Mouse (Mus musculus): ENCODE results near the gene Ankrd33. TPM values are rescaled to one million over a fixed set of nuclear protein-coding genes. Genes with fewer than 3 reads are reported as not detected.

Ankrd33 gene
- polyA plus RNA-seq, 1 experiment from 2014 or later = not detected

DNA sequence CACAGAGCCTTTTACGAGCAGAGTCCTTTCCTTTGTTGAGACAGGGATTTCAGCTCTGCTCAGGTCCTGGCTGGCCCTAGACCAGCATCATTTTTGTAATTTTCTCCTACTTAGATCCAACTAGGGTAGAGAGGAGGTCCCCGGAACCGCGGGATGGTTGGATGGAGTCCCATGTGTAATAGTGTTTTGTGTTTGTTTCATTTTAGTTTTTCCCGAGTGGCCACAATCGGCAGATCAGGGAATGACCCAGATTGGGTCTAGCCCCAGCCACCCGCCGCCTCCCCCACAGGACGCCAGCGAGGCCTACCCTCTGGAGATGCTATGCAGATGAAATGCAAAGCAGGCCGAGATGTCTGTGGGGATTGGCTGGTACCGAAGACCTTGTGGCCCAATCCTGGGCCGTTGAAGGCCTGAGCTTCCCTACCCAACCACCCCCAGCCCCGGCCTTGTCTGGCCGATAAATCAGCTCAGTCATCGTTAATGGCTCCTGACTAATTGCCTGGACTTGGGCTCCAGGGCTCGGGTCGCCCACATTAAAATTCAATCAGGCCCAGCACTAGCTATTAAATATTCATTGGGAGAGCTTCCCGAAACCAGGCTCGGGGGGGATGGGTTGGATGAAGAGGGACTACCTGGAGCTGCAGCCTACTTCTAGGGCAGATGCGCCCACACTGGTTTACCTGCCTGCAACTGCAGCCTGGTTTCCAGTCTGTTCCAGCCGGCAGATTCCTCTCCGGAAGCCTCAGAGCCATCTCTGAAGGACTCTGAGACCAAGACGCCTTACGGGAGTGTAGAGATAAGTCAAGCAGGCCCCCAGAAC lies 22.5 kb upstream of the Ankrd33 start:
- ATAC-seq (ENCODE audit: low read depth) = peak; percentile 92
- Histone ChIP-seq H3K36me3 (ENCODE audit: control insufficient read depth, insufficient read depth, low read length) (no peaks in the 10 kb centered on the region), H3K4me1 (ENCODE audit: control insufficient read depth, insufficient read depth, low read length) (peaks cover 17% of the 10 kb centered on the region), H3K9me3 (ENCODE audit: control insufficient read depth, low read length) (no peaks in the 10 kb centered on the region), H3K4me3 (ENCODE audit: low read depth, low read length) (no peak overlapping the region), H3K27ac (ENCODE audit: low read depth, low read length) (peak overlapping the region; percentile 76), H3K9ac (replicated peaks; ENCODE audit: low read depth, low read length) (no peak overlapping the region), H3K27me3 (ENCODE audit: control insufficient read depth, insufficient read depth, low read length) (no peaks in the 10 kb centered on the region), H3K4me2 (ENCODE audit: low read depth, low read length) (peak overlapping the region; percentile 28; the same call in 1 of the 2 replicates)
- WGBS = 6% methylated on average over 25 of the region's 25 CpGs

DNA sequence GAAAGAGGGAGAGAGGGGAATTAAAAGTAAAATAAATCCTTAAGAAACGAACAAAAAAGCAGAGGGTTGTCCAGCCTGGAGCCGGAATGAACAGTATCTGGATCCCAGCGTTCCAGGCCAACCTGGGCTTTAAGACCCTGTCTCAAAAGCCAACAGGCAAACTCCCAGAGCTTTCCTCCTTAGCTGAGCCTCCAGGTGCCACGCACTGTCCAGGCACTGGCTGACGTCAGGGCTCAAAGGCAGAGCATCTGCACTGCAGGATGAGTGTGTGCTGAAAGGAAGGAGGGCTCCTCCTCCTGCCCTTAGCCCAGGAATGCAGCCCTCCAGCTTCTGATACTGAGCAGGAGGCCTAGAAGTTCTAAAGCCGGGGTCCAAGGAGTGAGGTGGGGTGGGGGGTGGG lies 21.6 kb upstream of the Ankrd33 start:
- Histone ChIP-seq H3K4me1 (ENCODE audit: control insufficient read depth, insufficient read depth, low read length) (peaks cover 20% of the 10 kb centered on the region), H3K4me3 (ENCODE audit: low read depth, low read length) (no peak overlapping the region), H3K9me3 (ENCODE audit: control insufficient read depth, low read length) (no peaks in the 10 kb centered on the region), H3K9ac (replicated peaks; ENCODE audit: low read depth, low read length) (no peak overlapping the region), H3K36me3 (ENCODE audit: control insufficient read depth, insufficient read depth, low read length) (no peaks in the 10 kb centered on the region), H3K4me2 (ENCODE audit: low read depth, low read length) (no peak overlapping the region), H3K27me3 (ENCODE audit: control insufficient read depth, insufficient read depth, low read length) (no peaks in the 10 kb centered on the region), H3K27ac (ENCODE audit: low read depth, low read length) (0 out of 2 replicates have a peak overlapping the region, but pooled peaks have one; percentile 16)
- no peak for ATAC-seq (ENCODE audit: low read depth)
- WGBS = 39% methylated on average over 6 of the region's 6 CpGs

DNA sequence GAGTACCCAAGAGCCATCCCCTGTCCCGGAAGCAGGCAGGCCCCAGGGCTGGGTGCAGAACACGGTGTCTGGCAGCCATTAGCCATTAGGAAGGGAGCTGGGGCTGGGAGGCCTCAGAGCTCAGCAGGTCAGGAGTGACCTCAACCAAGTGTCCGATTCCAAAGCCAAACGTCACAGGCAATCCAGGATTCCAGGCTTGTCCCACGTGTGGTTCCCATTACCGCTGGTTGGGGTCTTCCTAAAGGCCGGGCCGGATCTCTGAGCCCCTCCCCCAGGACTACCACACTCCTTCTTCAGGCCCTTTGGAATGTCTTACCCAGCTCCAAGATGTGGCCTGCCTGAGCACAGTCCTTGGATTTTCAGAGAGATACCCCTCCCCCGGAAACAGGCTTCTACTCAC lies 20.6 kb upstream of the Ankrd33 start:
- WGBS = 58% methylated on average over 9 of the region's 9 CpGs
- Histone ChIP-seq H3K9me3 (ENCODE audit: control insufficient read depth, low read length) (no peaks in the 10 kb centered on the region), H3K4me2 (ENCODE audit: low read depth, low read length) (no peak overlapping the region), H3K27ac (ENCODE audit: low read depth, low read length) (no peak overlapping the region), H3K27me3 (ENCODE audit: control insufficient read depth, insufficient read depth, low read length) (no peaks in the 10 kb centered on the region), H3K36me3 (ENCODE audit: control insufficient read depth, insufficient read depth, low read length) (no peaks in the 10 kb centered on the region), H3K4me1 (ENCODE audit: control insufficient read depth, insufficient read depth, low read length) (peaks cover 20% of the 10 kb centered on the region), H3K4me3 (ENCODE audit: low read depth, low read length) (no peak overlapping the region), H3K9ac (replicated peaks; ENCODE audit: low read depth, low read length) (no peak overlapping the region)
- ATAC-seq (ENCODE audit: low read depth) = no peak

DNA sequence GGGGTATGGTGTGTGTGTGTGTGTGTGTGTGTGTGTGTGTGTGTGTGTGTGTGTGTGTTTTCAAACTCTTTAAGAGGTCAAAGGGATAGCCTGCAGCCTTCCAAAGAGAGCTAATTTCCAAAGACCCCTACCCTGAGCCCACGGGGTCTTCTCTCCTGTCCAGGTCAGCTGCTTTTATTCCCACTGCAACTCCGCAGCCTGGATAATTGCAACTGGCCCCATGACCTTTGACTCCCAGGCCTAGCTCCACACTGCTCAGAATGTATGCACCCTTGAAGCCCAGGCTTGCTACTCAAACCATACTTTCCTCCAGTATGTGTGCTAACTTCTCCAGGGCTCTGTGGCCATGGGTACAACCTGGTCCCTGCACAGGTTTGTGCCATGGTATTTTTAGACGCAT lies 20.2 kb upstream of the Ankrd33 start:
- H3K4me1 ChIP-seq (ENCODE audit: control insufficient read depth, insufficient read depth, low read length) = peaks cover 20% of the 10 kb centered on the region
- H3K4me2 ChIP-seq (ENCODE audit: low read depth, low read length) = no peak overlapping the region
- no peaks in the 10 kb centered on the region for H3K9me3 ChIP-seq (ENCODE audit: control insufficient read depth, low read length)
- no peak overlapping the region for H3K27ac ChIP-seq (ENCODE audit: low read depth, low read length)
- no peak overlapping the region for H3K4me3 ChIP-seq (ENCODE audit: low read depth, low read length)
- H3K36me3 ChIP-seq (ENCODE audit: control insufficient read depth, insufficient read depth, low read length) = no peaks in the 10 kb centered on the region
- no peak for ATAC-seq (ENCODE audit: low read depth)
- WGBS = 53% methylated on average over 3 of the region's 3 CpGs
- no peaks in the 10 kb centered on the region for H3K27me3 ChIP-seq (ENCODE audit: control insufficient read depth, insufficient read depth, low read length)
- H3K9ac ChIP-seq (replicated peaks; ENCODE audit: low read depth, low read length) = no peak overlapping the region

DNA sequence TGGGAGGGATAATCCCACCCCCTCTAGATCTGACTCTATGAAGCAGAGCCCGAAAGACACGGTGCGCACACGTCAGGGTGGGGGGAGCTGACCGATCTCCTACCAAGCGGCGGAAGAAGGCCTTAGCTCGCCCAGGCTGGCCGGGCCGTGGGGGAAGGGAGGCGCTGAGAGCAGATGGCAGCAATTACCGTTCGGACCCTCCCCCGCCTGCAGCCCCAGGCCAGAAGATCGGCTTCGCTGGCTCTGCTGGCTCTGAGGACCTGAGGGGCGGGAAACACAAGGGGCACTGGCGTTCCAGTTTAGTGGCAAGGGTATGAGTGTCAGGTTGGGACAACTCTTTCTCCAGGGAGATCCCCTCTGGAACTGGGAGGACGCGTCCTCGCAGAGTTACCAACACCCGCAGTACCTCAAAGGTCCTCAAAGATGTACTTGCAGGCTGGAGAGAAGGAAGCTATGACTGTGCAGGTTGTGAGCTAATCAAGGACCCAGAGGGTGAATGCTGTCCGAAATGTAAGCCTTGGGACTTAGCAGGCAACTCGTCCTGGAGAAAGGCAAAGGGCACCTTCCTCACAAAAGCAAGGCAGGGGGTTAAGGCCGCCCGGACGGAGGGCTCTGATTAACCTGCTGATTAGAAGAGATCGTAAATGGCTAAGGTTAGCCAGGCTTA lies 17.4 kb upstream of the Ankrd33 start:
- Histone ChIP-seq H3K4me1 (ENCODE audit: control insufficient read depth, insufficient read depth, low read length) (peaks cover 10% of the 10 kb centered on the region), H3K4me2 (ENCODE audit: low read depth, low read length) (peak overlapping the region; percentile 32; the same call in 1 of the 2 replicates), H3K9ac (replicated peaks; ENCODE audit: low read depth, low read length) (no peak overlapping the region), H3K27ac (ENCODE audit: low read depth, low read length) (no peak overlapping the region), H3K4me3 (ENCODE audit: low read depth, low read length) (no peak overlapping the region), H3K27me3 (ENCODE audit: control insufficient read depth, insufficient read depth, low read length) (no peaks in the 10 kb centered on the region), H3K9me3 (ENCODE audit: control insufficient read depth, low read length) (no peaks in the 10 kb centered on the region), H3K36me3 (ENCODE audit: control insufficient read depth, insufficient read depth, low read length) (no peaks in the 10 kb centered on the region)
- peak; percentile 22; the same call in 1 of the 2 replicates for ATAC-seq (ENCODE audit: low read depth)
- 3% methylated on average over 28 of the region's 28 CpGs for WGBS

DNA sequence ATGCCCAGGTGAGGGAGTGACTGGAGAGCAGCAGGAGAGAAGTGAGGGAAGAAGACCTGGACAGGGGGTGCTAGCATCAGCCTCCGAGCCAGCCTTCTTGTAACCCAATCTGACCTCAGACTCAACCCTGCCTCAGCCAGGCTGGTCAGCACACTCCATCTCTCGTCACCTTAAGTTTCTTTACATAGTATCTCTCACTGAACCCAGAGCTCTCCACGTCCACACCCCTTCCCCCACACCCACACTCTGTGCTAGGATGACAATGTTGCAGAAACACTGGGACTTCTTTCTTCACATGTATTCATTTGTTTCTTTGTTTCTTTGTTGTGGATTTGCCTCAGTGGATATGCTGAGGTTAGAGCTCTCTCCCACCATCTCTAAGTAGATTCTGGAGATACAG lies 14.6 kb upstream of the Ankrd33 start:
- H3K4me1 ChIP-seq (ENCODE audit: control insufficient read depth, insufficient read depth, low read length) = peaks cover 2% of the 10 kb centered on the region; the same call in 1 of the 2 replicates
- no peaks in the 10 kb centered on the region for H3K36me3 ChIP-seq (ENCODE audit: control insufficient read depth, insufficient read depth, low read length)
- no peak overlapping the region for H3K9ac ChIP-seq (replicated peaks; ENCODE audit: low read depth, low read length)
- no peaks in the 10 kb centered on the region for H3K9me3 ChIP-seq (ENCODE audit: control insufficient read depth, low read length)
- no peak overlapping the region for H3K27ac ChIP-seq (ENCODE audit: low read depth, low read length)
- no peak overlapping the region for H3K4me3 ChIP-seq (ENCODE audit: low read depth, low read length)
- 80% methylated on average over 3 of the region's 3 CpGs for WGBS
- H3K27me3 ChIP-seq (ENCODE audit: control insufficient read depth, insufficient read depth, low read length) = no peaks in the 10 kb centered on the region
- no peak overlapping the region for H3K4me2 ChIP-seq (ENCODE audit: low read depth, low read length)
- ATAC-seq (ENCODE audit: low read depth) = no peak

DNA sequence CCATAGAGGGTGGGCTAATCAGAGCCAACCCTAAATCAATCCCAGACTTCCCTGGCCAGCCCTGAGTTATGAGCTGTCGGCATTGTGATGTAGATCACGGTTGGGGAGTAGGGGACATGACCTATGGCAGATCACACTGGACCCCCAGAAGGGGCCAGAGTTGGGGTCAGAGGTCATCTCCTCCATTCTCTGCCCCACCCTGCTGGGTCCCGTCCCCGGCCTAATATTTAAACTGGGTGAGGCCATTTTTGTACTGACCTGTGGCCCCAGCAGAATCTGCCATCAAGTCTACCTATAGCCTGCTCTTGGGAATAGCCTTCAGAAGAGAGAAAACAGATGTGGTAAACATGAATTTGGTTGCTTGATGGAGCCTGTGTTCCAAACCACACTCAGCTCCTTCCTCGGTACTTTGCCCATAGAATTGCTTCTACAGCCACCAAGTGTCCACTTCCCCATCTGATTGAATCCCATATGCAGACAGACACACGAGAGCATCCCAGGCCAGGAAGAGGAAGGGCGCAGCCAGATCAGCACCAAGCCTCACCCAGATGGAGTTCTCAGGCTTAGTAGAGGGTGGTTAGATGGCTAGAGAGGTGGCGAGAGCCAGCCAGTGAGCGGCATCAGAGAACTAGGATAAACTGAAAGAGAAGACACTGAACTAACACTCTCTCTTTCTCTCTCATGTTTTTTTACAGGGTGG lies 11.8 kb upstream of the Ankrd33 start:
- Histone ChIP-seq H3K4me3 (ENCODE audit: low read depth, low read length) (no peak overlapping the region), H3K4me1 (ENCODE audit: control insufficient read depth, insufficient read depth, low read length) (no peaks in the 10 kb centered on the region), H3K27me3 (ENCODE audit: control insufficient read depth, insufficient read depth, low read length) (no peaks in the 10 kb centered on the region), H3K9me3 (ENCODE audit: control insufficient read depth, low read length) (no peaks in the 10 kb centered on the region), H3K9ac (replicated peaks; ENCODE audit: low read depth, low read length) (no peak overlapping the region), H3K27ac (ENCODE audit: low read depth, low read length) (no peak overlapping the region), H3K4me2 (ENCODE audit: low read depth, low read length) (no peak overlapping the region), H3K36me3 (ENCODE audit: control insufficient read depth, insufficient read depth, low read length) (no peaks in the 10 kb centered on the region)
- WGBS = 51% methylated on average over 9 of the region's 9 CpGs
- ATAC-seq (ENCODE audit: low read depth) = no peak

DNA sequence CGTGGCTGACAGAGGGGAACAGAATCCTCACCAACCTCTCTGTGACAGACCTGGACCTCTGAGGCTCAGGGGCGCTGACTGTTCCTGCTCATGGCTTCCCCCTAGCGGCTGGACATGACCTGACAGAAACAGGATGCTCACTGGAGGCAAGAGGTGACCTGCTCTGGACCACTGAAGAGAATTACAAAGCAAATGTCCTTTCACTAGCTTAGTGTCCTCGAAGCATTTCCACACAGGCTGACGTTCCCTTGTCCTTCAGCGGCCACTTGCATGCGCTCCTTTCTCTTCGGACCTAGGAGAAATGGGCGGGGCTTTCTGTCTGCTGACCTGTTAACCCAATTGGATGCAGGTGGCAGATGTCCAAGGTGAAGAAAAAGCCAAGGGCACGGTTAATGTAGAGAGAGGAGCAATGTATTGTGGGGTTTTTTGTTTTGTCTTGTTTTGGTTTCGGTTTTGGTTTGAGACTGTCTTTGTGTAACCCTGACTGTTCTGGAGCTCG lies 10.0 kb upstream of the Ankrd33 start:
- H3K9ac ChIP-seq (replicated peaks; ENCODE audit: low read depth, low read length) = no peak overlapping the region
- peak; percentile 58; the same call in 1 of the 2 replicates for ATAC-seq (ENCODE audit: low read depth)
- no peaks in the 10 kb centered on the region for H3K27me3 ChIP-seq (ENCODE audit: control insufficient read depth, insufficient read depth, low read length)
- no peak overlapping the region for H3K27ac ChIP-seq (ENCODE audit: low read depth, low read length)
- WGBS = 15% methylated on average over 12 of the region's 12 CpGs
- no peak overlapping the region for H3K4me3 ChIP-seq (ENCODE audit: low read depth, low read length)
- H3K4me2 ChIP-seq (ENCODE audit: low read depth, low read length) = no peak overlapping the region
- H3K9me3 ChIP-seq (ENCODE audit: control insufficient read depth, low read length) = no peaks in the 10 kb centered on the region
- H3K4me1 ChIP-seq (ENCODE audit: control insufficient read depth, insufficient read depth, low read length) = no peaks in the 10 kb centered on the region
- no peaks in the 10 kb centered on the region for H3K36me3 ChIP-seq (ENCODE audit: control insufficient read depth, insufficient read depth, low read length)
